Mouse (Mus musculus) kidney, postnatal 36 days (tissue): ENCODE results near the gene Mgat3.

Experiments used
- DNase-seq, 2 experiments: peaks; one replicate each; pipeline ENCODE4 v3.0.0; 2021 to 2022; ENCODE audit warnings: mixed read lengths in 2 of 2

Gene Mgat3

DNA sequence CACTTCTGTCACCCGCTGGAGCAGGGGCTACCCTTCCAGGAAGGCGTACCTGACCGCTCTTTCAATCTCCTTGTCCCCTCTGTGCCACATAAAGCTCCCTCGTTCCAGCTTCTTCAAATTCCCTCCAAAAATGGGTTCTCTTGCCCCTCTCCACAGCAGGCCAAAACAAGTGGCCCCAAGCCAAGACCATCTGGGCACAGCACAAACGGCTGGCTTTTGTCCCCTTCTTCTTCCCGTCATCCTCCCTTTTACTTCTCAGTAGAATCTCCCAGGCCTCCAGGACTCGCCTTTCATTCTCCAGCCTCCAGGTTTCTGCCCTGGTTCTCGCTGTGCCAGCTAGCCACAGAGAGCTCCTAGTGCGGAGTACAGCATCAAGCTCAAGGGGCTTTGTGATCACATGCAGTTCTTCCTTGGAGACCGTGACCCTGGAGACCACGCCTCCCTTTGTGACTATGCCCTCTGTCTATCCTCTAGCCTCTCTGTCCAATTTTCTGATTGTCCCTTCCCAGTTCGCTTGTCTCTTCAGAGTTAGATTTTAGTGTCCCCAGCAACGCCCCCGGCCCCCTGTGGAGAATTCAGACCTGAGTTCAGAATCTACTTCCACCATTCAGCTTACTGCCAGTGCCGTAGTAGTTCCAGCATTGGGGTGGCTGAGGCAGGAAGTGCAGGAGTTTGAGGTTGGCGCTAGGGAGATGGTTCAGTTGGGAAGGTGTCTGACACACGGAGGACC, 54.7 kb downstream of the Mgat3 start:
- DNase-seq, result no peak

GRCm38 (mm10) chr15:80232331-80232730, 58.8 kb downstream of the Mgat3 start:
- DNase-seq, result no peak

- DNase-seq, result no peak
Measured at GRCm38 (mm10) chr15:80233053-80233452, 59.5 kb downstream of the Mgat3 start.

DNA sequence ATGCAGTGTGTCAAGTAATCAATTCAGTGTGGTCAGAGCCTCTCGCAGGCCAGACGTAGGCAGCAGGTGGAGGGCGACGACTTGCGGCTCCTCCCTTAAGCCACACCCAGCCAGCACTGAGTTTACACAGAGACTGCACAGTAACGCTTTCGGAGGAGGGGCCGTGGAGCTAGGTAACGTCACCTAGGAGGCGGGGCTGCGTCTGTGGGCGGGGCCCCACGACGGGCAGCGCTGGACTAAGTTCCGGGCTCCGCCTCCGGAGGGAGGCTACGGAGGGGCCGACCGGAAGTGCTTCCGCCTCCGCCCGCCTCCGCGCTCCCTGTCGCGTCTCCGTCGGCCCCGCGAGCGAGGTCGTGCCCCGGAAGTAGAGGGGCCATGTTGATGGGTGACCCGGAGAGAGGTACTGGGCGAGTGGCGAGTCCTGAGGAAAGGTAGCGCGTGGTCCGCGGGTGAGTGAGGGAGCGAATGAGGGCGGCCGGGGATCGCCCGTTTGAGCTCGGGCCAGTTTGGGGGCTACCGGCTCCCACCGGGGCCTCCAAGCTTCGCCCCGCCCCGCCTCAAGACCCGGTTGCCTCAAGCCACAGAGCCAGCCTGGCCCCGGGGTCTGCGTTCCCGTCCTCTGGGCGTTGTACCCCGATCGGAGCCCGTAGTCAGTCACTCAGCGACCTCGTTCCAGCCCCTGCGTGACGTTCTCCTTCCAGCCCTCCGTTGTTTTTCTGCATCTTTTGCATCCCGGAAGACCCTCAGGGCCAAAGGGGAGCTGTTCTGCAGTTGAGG, 60.4 kb downstream of the Mgat3 start, which contains the start of gene Mief1:
Gene Mief1 (plus strand): TSS at position 286 of the 777 bp plus-strand sequence.
- peak; percentile 99 for DNase-seq

- no peak for DNase-seq
Measured at GRCm38 (mm10) chr15:80235535-80235934, 62.0 kb downstream of the Mgat3 start, which contains the start of gene AC140267.1. TSS of gene AC140267.1 (plus strand) at chr15:80235835.

- no peak for DNase-seq
Measured at GRCm38 (mm10) chr15:80248135-80248534, 74.6 kb downstream of the Mgat3 start.

DNA sequence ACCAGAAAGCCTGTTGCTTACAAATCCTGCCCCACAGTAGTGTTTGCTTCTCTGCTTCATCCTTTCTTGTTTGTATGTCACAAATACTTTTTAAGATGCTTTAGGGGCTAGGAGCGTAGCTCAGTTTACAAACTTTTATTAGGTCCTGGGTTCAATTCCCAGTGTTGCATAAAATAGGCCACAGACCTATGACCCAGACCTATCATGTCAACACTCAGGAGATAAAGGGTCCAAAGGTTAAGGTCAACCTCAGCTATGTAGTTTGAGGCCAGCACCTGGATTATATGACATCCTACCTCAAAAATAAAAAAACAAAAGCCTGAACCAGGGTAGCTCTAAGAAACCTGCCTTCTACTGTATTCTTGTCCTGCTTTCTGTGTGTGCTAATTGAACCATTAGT, 75.1 kb downstream of the Mgat3 start:
- DNase-seq, result no peak

- DNase-seq, result no peak
Measured at GRCm38 (mm10) chr15:80249672-80250071, 76.2 kb downstream of the Mgat3 start.

- DNase-seq, result no peak
Measured at GRCm38 (mm10) chr15:80250586-80250985, 77.1 kb downstream of the Mgat3 start.

DNA sequence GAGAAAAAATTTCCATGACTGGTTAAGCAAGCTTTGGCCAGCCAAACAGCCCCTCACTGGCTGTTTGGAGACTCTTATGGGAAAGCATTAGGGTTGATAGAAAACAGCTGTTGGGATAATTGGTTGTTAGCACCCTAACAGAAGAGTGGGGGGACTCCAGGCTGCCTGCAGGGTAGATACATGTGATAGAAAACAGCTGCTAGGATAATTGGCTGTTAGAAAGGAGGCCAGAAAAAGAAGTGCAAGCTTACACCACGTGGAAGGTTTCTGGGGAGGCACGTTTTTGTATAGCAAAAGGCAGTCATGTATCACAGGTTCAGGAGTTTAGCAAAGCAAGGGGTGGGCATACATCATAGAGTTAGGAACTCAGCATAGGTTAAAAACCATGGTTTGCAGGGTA, 80.0 kb downstream of the Mgat3 start:
- DNase-seq, result no peak

DNA sequence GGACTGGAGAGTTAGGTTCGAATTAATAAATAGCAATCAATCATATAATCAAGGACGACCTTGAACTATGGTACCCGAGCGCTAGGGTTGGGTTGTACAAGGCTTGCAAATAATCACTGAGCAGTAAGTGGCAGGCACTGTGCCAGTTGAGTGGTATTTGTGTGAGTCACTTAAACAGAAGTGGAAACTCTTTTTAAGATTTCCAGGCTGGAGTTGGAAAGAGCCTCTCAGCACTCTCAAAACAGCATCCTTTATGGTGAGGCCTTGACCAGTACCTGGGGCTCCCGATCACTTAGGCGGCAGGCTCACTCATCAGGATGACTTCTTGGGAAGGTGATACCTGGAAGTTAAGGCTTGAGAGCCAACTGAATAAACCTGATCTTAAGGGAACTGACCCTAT, 80.7 kb downstream of the Mgat3 start:
- DNase-seq, result peak in 1 of 2 experiments; percentile 38

GRCm38 (mm10) chr15:80254847-80255645, 81.5 kb downstream of the Mgat3 start, which contains the start of gene Atf4:
TSS of gene Atf4 (plus strand) at chr15:80255184.
- DNase-seq, result peak; percentile 98 to 99

DNA sequence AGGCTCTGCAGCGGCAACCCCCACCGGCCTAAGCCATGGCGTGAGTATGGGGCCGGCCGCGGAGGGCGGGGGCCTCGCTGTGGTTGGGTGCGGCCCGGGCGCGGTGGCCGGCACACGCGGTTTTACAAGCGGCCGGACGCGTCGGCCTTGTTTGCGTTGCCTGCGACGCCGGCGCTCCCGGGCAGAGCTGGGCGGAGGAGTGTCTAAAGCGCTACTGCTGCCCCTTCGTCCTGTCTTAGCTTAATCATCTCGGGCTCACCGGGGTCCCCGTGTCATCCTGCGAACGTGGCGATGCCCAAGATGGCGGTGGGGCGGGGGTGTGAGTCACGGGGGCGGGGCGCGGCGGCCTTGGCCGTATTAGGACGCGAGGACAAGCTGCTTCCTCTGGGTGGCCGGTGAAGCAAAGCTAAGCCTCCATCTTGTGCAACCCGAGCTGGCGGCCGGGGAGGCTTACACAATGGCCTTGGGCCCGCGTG, 82.2 kb downstream of the Mgat3 start:
- DNase-seq, result peak; percentile 84 to 91

DNA sequence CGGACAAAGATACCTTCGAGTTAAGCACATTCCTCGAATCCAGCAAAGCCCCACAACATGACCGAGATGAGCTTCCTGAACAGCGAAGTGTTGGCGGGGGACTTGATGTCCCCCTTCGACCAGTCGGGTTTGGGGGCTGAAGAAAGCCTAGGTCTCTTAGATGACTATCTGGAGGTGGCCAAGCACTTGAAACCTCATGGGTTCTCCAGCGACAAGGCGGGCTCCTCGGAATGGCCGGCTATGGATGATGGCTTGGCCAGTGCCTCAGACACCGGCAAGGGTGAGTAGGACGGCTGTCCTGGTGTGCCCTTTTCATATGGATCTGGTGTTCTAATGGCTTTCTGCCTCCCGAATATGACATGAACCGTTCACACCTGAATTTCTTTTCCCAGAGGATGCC, 82.7 kb downstream of the Mgat3 start:
- peak in 1 of 2 experiments; percentile 27 for DNase-seq

DNA sequence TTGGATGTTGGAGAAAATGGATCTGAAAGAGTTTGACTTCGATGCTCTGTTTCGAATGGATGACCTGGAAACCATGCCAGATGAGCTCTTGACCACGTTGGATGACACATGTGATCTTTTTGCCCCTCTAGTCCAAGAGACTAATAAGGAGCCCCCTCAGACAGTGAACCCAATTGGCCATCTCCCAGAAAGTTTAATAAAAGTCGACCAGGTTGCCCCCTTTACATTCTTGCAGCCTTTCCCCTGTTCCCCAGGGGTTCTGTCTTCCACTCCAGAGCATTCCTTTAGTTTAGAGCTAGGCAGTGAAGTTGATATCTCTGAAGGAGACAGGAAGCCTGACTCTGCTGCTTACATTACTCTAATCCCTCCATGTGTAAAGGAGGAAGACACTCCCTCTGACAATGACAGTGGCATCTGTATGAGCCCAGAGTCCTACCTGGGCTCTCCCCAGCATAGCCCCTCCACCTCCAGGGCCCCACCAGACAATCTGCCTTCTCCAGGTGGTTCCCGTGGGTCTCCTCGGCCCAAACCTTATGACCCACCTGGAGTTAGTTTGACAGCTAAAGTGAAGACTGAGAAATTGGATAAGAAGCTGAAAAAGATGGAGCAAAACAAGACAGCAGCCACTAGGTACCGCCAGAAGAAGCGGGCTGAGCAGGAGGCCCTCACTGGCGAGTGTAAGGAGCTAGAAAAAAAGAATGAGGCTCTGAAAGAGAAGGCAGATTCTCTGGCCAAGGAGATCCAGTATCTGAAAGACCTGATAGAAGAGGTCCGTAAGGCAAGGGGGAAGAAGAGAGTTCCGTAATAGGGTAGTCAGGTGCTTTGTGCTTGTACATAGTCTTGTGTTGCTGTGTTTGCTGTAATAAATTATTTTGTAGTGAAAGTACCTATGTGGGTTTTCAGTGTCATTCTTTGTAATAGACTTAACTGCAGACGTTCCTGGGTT, 83.4 kb downstream of the Mgat3 start:
- DNase-seq, result no peak

- DNase-seq, result peak in 1 of 2 experiments; percentile 26
Measured at GRCm38 (mm10) chr15:80257602-80258239, 84.2 kb downstream of the Mgat3 start.

GRCm38 (mm10) chr15:80258240-80259170, 85.0 kb downstream of the Mgat3 start:
- no peak for DNase-seq

- DNase-seq, result no peak
Measured at GRCm38 (mm10) chr15:80259406-80260045, 86.0 kb downstream of the Mgat3 start.

GRCm38 (mm10) chr15:80260677-80261076, 87.2 kb downstream of the Mgat3 start:
- DNase-seq, result peak; percentile 80 to 93
